Mouse (Mus musculus) MEL (cell line): ENCODE data around the gene Cchcr1. TPM values are rescaled to one million over a fixed set of nuclear protein-coding genes. Genes with fewer than 3 reads are reported as not detected.

ENCODE experiments used
- DNase-seq: peaks from one replicate; pipeline ENCODE4 v3.0.0; 2011; ENCODE audit warnings: low read depth, low spot score
- H3K27ac ChIP-seq: 2 replicates; pipeline ENCODE4 v1.5.1; 2012; ENCODE audit warnings: low read depth, mild to moderate bottlenecking, control low read depth, low read length, moderate library complexity; ENCODE audit not compliant: control insufficient read depth
- H3K27me3 ChIP-seq, 2 experiments: fragments of 150-350 bp in 1 of 2; sonication (generic) in 1 of 2; 2 replicates each; pipeline ENCODE4 v1.6.1; 2012; ENCODE audit warnings: low read length in 2 of 2, mild to moderate bottlenecking in 2 of 2, improper control_type of control experiment in 1 of 2, moderate library complexity in 1 of 2; ENCODE audit not compliant: insufficient read depth in 2 of 2, control insufficient read depth in 1 of 2
- H3K36me3 ChIP-seq, 2 experiments: 2 replicates each; pipeline ENCODE4 v1.6.1; 2012 to 2014; ENCODE audit warnings: low read length in 2 of 2, improper control_type of control experiment in 1 of 2, inconsistent platforms in 1 of 2, mild to moderate bottlenecking in 1 of 2; ENCODE audit not compliant: insufficient read depth in 2 of 2, control insufficient read depth in 1 of 2
- H3K4me1 ChIP-seq, 2 experiments: fragments of 150-350 bp in 1 of 2; sonication (generic) in 1 of 2; 2 replicates each; pipeline ENCODE4 v1.6.1; 2012; ENCODE audit warnings: low read length in 2 of 2, improper control_type of control experiment in 1 of 2, mild to moderate bottlenecking in 1 of 2; ENCODE audit not compliant: insufficient read depth in 2 of 2, control insufficient read depth in 1 of 2
- H3K4me3 ChIP-seq, 2 experiments: fragments of 150-350 bp in 1 of 2; sonication (generic) in 1 of 2; 2 replicates each; pipeline ENCODE4 v1.5.1; 2012; ENCODE audit warnings: low read depth in 2 of 2, low read length in 2 of 2, mild to moderate bottlenecking in 2 of 2, moderate library complexity in 2 of 2, control low read depth in 1 of 2, improper control_type of control experiment in 1 of 2; ENCODE audit not compliant: control insufficient read depth in 1 of 2, insufficient read depth in 1 of 2
- H3K79me2 ChIP-seq: 2 replicates; pipeline ENCODE4 v1.6.1; 2012; ENCODE audit warnings: mild to moderate bottlenecking, low read length, moderate library complexity; ENCODE audit not compliant: control insufficient read depth, poor library complexity, insufficient read depth
- H3K9ac ChIP-seq: 2 replicates; pipeline ENCODE4 v1.6.1; 2012; ENCODE audit warnings: low read depth, mild to moderate bottlenecking, control low read depth, low read length, moderate library complexity; ENCODE audit not compliant: control insufficient read depth, poor library complexity, severe bottlenecking
- H3K9me3 ChIP-seq: fragments of 150-350 bp; sonication (generic); replicated peaks from 2 replicates; pipeline ENCODE4 v1.6.1; 2012; ENCODE audit warnings: mild to moderate bottlenecking, low read length, improper control_type of control experiment, moderate library complexity; ENCODE audit not compliant: insufficient read depth
- EP300 ChIP-seq, 2 experiments: IDR thresholded peaks; 2 replicates each; pipeline ENCODE4 v1.6.1; 2011; ENCODE audit warnings: improper control_type of control experiment in 2 of 2, low read length in 2 of 2, low read depth in 1 of 2, mild to moderate bottlenecking in 1 of 2
- GABPA ChIP-seq: IDR thresholded peaks from 2 replicates; pipeline ENCODE4 v1.6.1; 2012; ENCODE audit warnings: low read depth, mild to moderate bottlenecking, inconsistent platforms, low read length, improper control_type of control experiment, moderate library complexity
- HCFC1 ChIP-seq: IDR thresholded peaks from 2 replicates; pipeline ENCODE4 v1.6.1; 2012; ENCODE audit warnings: low read depth, mild to moderate bottlenecking, inconsistent platforms, low read length, improper control_type of control experiment, moderate library complexity
- KAT2A ChIP-seq: conservative IDR thresholded peaks from 2 replicates; pipeline ENCODE4 v1.6.1; 2012; ENCODE audit warnings: low read depth, low read length, improper control_type of control experiment, inconsistent platforms
- MAFK ChIP-seq: IDR thresholded peaks from 2 replicates; pipeline ENCODE4 v1.6.1; 2011; ENCODE audit warnings: low read depth, mild to moderate bottlenecking, low read length, improper control_type of control experiment, borderline replicate concordance
- MAZ ChIP-seq: IDR thresholded peaks from 2 replicates; pipeline ENCODE4 v1.6.1; 2012; ENCODE audit warnings: low read depth, mild to moderate bottlenecking, inconsistent platforms, low read length, improper control_type of control experiment
- MEF2A ChIP-seq: IDR thresholded peaks from 2 replicates; pipeline ENCODE4 v1.6.1; 2014; ENCODE audit warnings: low read depth, mild to moderate bottlenecking, inconsistent platforms, low read length, improper control_type of control experiment; ENCODE audit not compliant: poor library complexity, insufficient replicate concordance, severe bottlenecking; ENCODE audit errors: extremely low read depth
- MYB ChIP-seq: IDR thresholded peaks from 2 replicates; pipeline ENCODE4 v1.6.1; 2011; ENCODE audit warnings: mild to moderate bottlenecking, low read depth, low read length, improper control_type of control experiment
- NELFE ChIP-seq: IDR thresholded peaks from 2 replicates; pipeline ENCODE4 v1.6.1; 2011; ENCODE audit warnings: low read depth, low read length, improper control_type of control experiment
- NRF1 ChIP-seq: IDR thresholded peaks from 2 replicates; pipeline ENCODE4 v1.6.1; 2014; ENCODE audit warnings: low read depth, mild to moderate bottlenecking, inconsistent platforms, low read length, improper control_type of control experiment, moderate library complexity; ENCODE audit not compliant: poor library complexity, insufficient read depth, severe bottlenecking
- POLR2AphosphoS2 ChIP-seq: IDR thresholded peaks from 2 replicates; pipeline ENCODE4 v1.6.1; 2011; ENCODE audit warnings: low read length, improper control_type of control experiment
- RAD21 ChIP-seq: IDR thresholded peaks from 2 replicates; pipeline ENCODE4 v1.6.1; 2011; ENCODE audit warnings: mild to moderate bottlenecking, low read depth, low read length, improper control_type of control experiment
- SMC3 ChIP-seq: IDR thresholded peaks from 2 replicates; pipeline ENCODE4 v1.6.1; 2011; ENCODE audit warnings: low read depth, low read length, improper control_type of control experiment
- TAL1 ChIP-seq: IDR thresholded peaks from 2 replicates; pipeline ENCODE4 v1.6.1; 2012; ENCODE audit warnings: mild to moderate bottlenecking, inconsistent platforms, low read length, moderate library complexity, mixed read lengths
- TCF12 ChIP-seq: IDR thresholded peaks from 2 replicates; pipeline ENCODE4 v1.6.1; 2014; ENCODE audit warnings: low read depth, mild to moderate bottlenecking, inconsistent platforms, low read length, improper control_type of control experiment, moderate library complexity
- UBTF ChIP-seq: IDR thresholded peaks from 2 replicates; pipeline ENCODE4 v1.6.1; 2012; ENCODE audit warnings: low read depth, mild to moderate bottlenecking, inconsistent platforms, low read length, improper control_type of control experiment, moderate library complexity, borderline replicate concordance; ENCODE audit not compliant: insufficient read depth
- USF1 ChIP-seq: IDR thresholded peaks from 2 replicates; pipeline ENCODE4 v1.6.1; 2014; ENCODE audit warnings: low read depth, mild to moderate bottlenecking, inconsistent platforms, low read length, improper control_type of control experiment, moderate library complexity
- USF2 ChIP-seq, 2 experiments: IDR thresholded peaks; 2 replicates each; pipeline ENCODE4 v1.6.1; 2011 to 2012; ENCODE audit warnings: improper control_type of control experiment in 2 of 2, low read length in 2 of 2, borderline replicate concordance in 1 of 2, inconsistent platforms in 1 of 2, low read depth in 1 of 2, mild to moderate bottlenecking in 1 of 2; ENCODE audit not compliant: insufficient read depth in 1 of 2
- ZC3H11A ChIP-seq: IDR thresholded peaks from 2 replicates; pipeline ENCODE4 v1.6.1; 2012; ENCODE audit warnings: low read depth, mild to moderate bottlenecking, inconsistent platforms, low read length, improper control_type of control experiment
- ZMIZ1 ChIP-seq: IDR thresholded peaks from 2 replicates; pipeline ENCODE4 v1.6.1; 2012; ENCODE audit warnings: low read depth, mild to moderate bottlenecking, inconsistent platforms, low read length, improper control_type of control experiment, moderate library complexity
- polyA plus RNA-seq, 2 experiments: library from polyadenylated mRNA; stranded (reverse) in 1 of 2; unstranded in 1 of 2; fragments of >175 nt in 1 of 2; fragments of >200 nt in 1 of 2; gene quantifications; 2 replicates each; pipeline versions ENCODE4 v1.2.1 to v1.2.4; 2012; ENCODE audit warnings: low replicate concordance in 2 of 2, low read depth in 1 of 2; ENCODE audit not compliant: insufficient read length in 2 of 2, insufficient read depth in 1 of 2, missing spikeins in 1 of 2
- total RNA-seq: library from RNA; depleted of rRNA; stranded (reverse); fragments of 300-350 nt; gene quantifications from 2 replicates; pipeline ENCODE4 v1.2.3, GENCODE M21; 2012

The Cchcr1 gene
- total and polyA plus RNA-seq, 3 experiments = 14.3 to 21.7 TPM; not detected in 1

GRCm38 (mm10) chr17:35526644-35527043, 9.7 kb downstream of the Cchcr1 start:
- no peaks in the 10 kb centered on the region for H3K79me2 ChIP-seq
- no peaks in the 10 kb centered on the region for H3K4me1 ChIP-seq
- H3K27ac ChIP-seq = no peak overlapping the region
- no peaks in the 10 kb centered on the region for H3K9me3 ChIP-seq
- no peak for DNase-seq
- H3K27me3 ChIP-seq = no peaks in the 10 kb centered on the region
- no peaks in the 10 kb centered on the region for H3K36me3 ChIP-seq
- H3K9ac ChIP-seq = no peak overlapping the region
- H3K4me3 ChIP-seq = no peak overlapping the region
- TF ChIP-seq GABPA (no peak), NRF1 (no peak), ZC3H11A (no peak), NELFE (no peak), ZMIZ1 (no peak), SMC3 (no peak), KAT2A (no peak), MAFK (no peak), UBTF (no peak), RAD21 (no peak), MEF2A (no peak), TAL1 (no peak)

- no peak for DNase-seq
Measured at GRCm38 (mm10) chr17:35532360-35532759, 15.5 kb downstream of the Cchcr1 start.

More at GRCm38 (mm10) chr17:35532360-35532759, 15.5 kb downstream of the Cchcr1 start:
- H3K9ac ChIP-seq = no peak overlapping the region
- H3K4me1 ChIP-seq = peaks cover 0 to 3% of the 10 kb centered on the region in 2 experiments; a peak in 2 of 4 replicates
- no peaks in the 10 kb centered on the region for H3K27me3 ChIP-seq
- H3K4me3 ChIP-seq = no peak overlapping the region
- no peaks in the 10 kb centered on the region for H3K9me3 ChIP-seq
- peaks cover 0 to 2% of the 10 kb centered on the region in 2 experiments; a peak in 1 of 4 replicates for H3K36me3 ChIP-seq
- H3K27ac ChIP-seq = no peak overlapping the region
- no peaks in the 10 kb centered on the region for H3K79me2 ChIP-seq
- TF ChIP-seq MAZ (no peak), NRF1 (no peak), ZMIZ1 (no peak), EP300 (IDR thresholded peaks at IDR 0.05; ENCODE audit: low read depth in 1 of 2, low read length in 2 of 2) (no peak), USF2 (IDR thresholded peaks at IDR 0.05; ENCODE audit: borderline replicate concordance in 1 of 2, insufficient read depth in 1 of 2, low read depth in 1 of 2, low read length in 2 of 2) (no peak), MYB (no peak), USF1 (no peak), POLR2AphosphoS2 (no peak), RAD21 (no peak), TCF12 (no peak), HCFC1 (no peak)
- TF ChIP-seq, all 39 proteins: peak for 0
